Mouse (Mus musculus) midbrain, embryonic 16.5 days (tissue): ENCODE results near the gene Lrba. TPM values are rescaled to one million over a fixed set of nuclear protein-coding genes. Genes with fewer than 3 reads are reported as not detected.
A peak's percentile ranks its signal among the peaks of the same experiment; 100 is the strongest.

Experiments used
- ATAC-seq: fragments of 200-750 bp; cut with Nextera tagmentation; 2 replicates; pipeline ENCODE4 v1.8.0; 2017; ENCODE audit warnings: moderate TSS enrichment
- H3K27ac ChIP-seq: fragments of 300-500 bp; sonication (generic); 2 replicates; pipeline ENCODE4 v1.5.1; 2014; ENCODE audit warnings: mild to moderate bottlenecking, low read length, mixed read lengths
- H3K27me3 ChIP-seq: fragments of 300-500 bp; sonication (generic); 2 replicates; pipeline ENCODE4 v1.6.1; 2014; ENCODE audit warnings: low read depth, low read length, mixed read lengths; ENCODE audit not compliant: control insufficient read depth, insufficient read depth
- H3K36me3 ChIP-seq: fragments of 300-500 bp; sonication (generic); 2 replicates; pipeline ENCODE4 v1.6.1; 2014; ENCODE audit warnings: mild to moderate bottlenecking, low read length, moderate library complexity, mixed read lengths; ENCODE audit not compliant: control insufficient read depth, insufficient read depth
- H3K4me1 ChIP-seq: fragments of 300-500 bp; sonication (generic); 2 replicates; pipeline ENCODE4 v1.6.1; 2014; ENCODE audit warnings: mild to moderate bottlenecking, low read length, mixed read lengths; ENCODE audit not compliant: control insufficient read depth, insufficient read depth
- H3K4me2 ChIP-seq: fragments of 300-500 bp; sonication (generic); 2 replicates; pipeline ENCODE4 v1.6.1; 2014; ENCODE audit warnings: mild to moderate bottlenecking, low read length, mixed read lengths
- H3K4me3 ChIP-seq: fragments of 300-500 bp; sonication (generic); 2 replicates; pipeline ENCODE4 v1.5.1; 2014; ENCODE audit warnings: low read depth, mild to moderate bottlenecking, low read length, moderate library complexity, mixed read lengths
- H3K9ac ChIP-seq: fragments of 300-500 bp; sonication (generic); 2 replicates; pipeline ENCODE4 v1.6.1; 2014; ENCODE audit warnings: low read depth, low read length, mixed read lengths
- H3K9me3 ChIP-seq: fragments of 300-500 bp; sonication (generic); replicated peaks from 2 replicates; pipeline ENCODE4 v1.6.1; 2014; ENCODE audit warnings: mild to moderate bottlenecking, low read length, mixed read lengths; ENCODE audit not compliant: control insufficient read depth, poor library complexity, severe bottlenecking
- WGBS: fragments of 180-500 bp; shearing (Covaris S2); extraction: QIAGEN DNeasy Blood & Tissue Kit; methylation state at CpG from one replicate; pipeline ENCODE4 v1.1.7; 2014; 5-methylcytosine and 5-hydroxymethylcytosine counted together
- polyA plus RNA-seq: library from polyadenylated mRNA; unstranded; fragments of >200 nt; fragmentation: Nextera tagmentation; extraction: Ambion mirVana; gene quantifications from 2 replicates; pipeline ENCODE4 v1.2.1, GENCODE M21; 2015

Gene Lrba
- polyA plus RNA-seq, 1 experiment from 2014 or later, result 4.5 TPM

GRCm38 (mm10) chr3:86575312-86575711, 350.8 kb downstream of the Lrba start:
- Histone ChIP-seq H3K27ac (no peak overlapping the region), H3K4me3 (no peak overlapping the region), H3K36me3 (no peaks in the 10 kb centered on the region), H3K4me2 (no peak overlapping the region), H3K4me1 (no peaks in the 10 kb centered on the region; the same call in 1 of the 2 replicates), H3K9me3 (no peaks in the 10 kb centered on the region), H3K9ac (no peak overlapping the region), H3K27me3 (no peaks in the 10 kb centered on the region; the same call in 1 of the 2 replicates)
- ATAC-seq, result no peak

- Histone ChIP-seq H3K27me3 (no peaks in the 10 kb centered on the region), H3K27ac (peak overlapping the region; percentile 47; the same call in 1 of the 2 replicates), H3K9ac (no peak overlapping the region), H3K9me3 (no peaks in the 10 kb centered on the region), H3K4me3 (no peak overlapping the region), H3K36me3 (no peaks in the 10 kb centered on the region), H3K4me2 (peak overlapping the region; percentile 23; the same call in 1 of the 2 replicates), H3K4me1 (peaks cover 3% of the 10 kb centered on the region)
- 13% methylated on average over 3 of the region's 3 CpGs for WGBS
- peak; percentile 94 for ATAC-seq
Measured at GRCm38 (mm10) chr3:86602284-86602683, 377.8 kb downstream of the Lrba start.

DNA sequence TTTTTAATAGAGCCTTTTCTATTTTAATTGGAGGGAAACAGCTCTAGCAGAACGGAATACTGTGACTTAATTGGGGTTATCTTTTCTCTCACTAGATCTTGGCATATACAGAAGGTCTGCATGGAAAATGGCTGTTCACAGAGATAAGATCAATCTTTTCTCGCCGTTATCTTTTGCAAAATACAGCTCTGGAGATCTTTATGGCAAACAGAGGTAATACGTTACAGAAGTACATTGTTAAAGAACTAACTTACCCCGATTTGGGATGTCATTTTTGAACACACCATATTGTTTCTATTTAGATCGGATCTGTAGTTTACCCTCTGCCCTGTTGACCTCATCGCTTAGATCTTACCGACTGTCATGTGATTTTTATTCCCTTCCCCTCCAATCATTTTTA, 381.3 kb downstream of the Lrba start:
- no peak overlapping the region for H3K9ac ChIP-seq
- H3K27ac ChIP-seq, result no peak overlapping the region
- ATAC-seq, result no peak
- peaks cover 3% of the 10 kb centered on the region for H3K4me1 ChIP-seq
- no peaks in the 10 kb centered on the region for H3K36me3 ChIP-seq
- H3K27me3 ChIP-seq, result no peaks in the 10 kb centered on the region
- no peak overlapping the region for H3K4me3 ChIP-seq
- no peaks in the 10 kb centered on the region for H3K9me3 ChIP-seq
- WGBS, result 82% methylated on average over 8 of the region's 8 CpGs
- H3K4me2 ChIP-seq, result no peak overlapping the region

GRCm38 (mm10) chr3:86627008-86627743, 402.7 kb downstream of the Lrba start:
- Histone ChIP-seq H3K4me2 (no peak overlapping the region), H3K9me3 (no peaks in the 10 kb centered on the region), H3K4me3 (no peak overlapping the region), H3K4me1 (no peaks in the 10 kb centered on the region), H3K27me3 (no peaks in the 10 kb centered on the region), H3K9ac (no peak overlapping the region), H3K27ac (no peak overlapping the region), H3K36me3 (no peaks in the 10 kb centered on the region)
- ATAC-seq, result no peak
- 77% methylated on average over 4 of the region's 4 CpGs for WGBS

- Histone ChIP-seq H3K36me3 (no peaks in the 10 kb centered on the region), H3K4me1 (no peaks in the 10 kb centered on the region), H3K9me3 (no peaks in the 10 kb centered on the region), H3K27me3 (no peaks in the 10 kb centered on the region), H3K4me2 (no peak overlapping the region), H3K4me3 (no peak overlapping the region), H3K9ac (no peak overlapping the region), H3K27ac (no peak overlapping the region)
- ATAC-seq, result no peak
- 96% methylated on average over 4 of the region's 4 CpGs for WGBS
Measured at GRCm38 (mm10) chr3:86629379-86629778, 404.9 kb downstream of the Lrba start.

DNA sequence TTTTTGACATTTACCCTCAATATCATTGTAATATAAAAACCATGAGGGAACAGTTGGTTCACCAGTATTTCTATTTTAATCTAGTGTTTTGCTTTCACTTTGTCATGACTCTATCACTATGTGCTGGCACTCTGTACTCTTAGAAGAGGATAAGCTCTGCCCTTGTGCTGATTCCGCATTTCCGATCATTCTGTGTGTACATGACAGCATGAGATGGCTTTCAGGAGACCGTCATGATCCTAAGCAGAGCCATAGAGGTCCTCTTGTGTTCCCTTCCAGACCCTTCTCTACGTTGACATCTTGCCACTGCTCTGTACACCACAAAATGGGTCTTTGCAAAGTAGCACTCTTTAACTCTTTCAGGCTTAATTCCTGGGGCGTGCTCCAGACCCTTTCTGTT, 411.0 kb downstream of the Lrba start:
- H3K4me2 ChIP-seq, result no peak overlapping the region
- H3K36me3 ChIP-seq, result no peaks in the 10 kb centered on the region
- no peak overlapping the region for H3K27ac ChIP-seq
- 68% methylated on average over 5 of the region's 5 CpGs for WGBS
- no peak overlapping the region for H3K4me3 ChIP-seq
- ATAC-seq, result no peak
- no peak overlapping the region for H3K9ac ChIP-seq
- H3K27me3 ChIP-seq, result no peaks in the 10 kb centered on the region
- H3K9me3 ChIP-seq, result no peaks in the 10 kb centered on the region
- H3K4me1 ChIP-seq, result no peaks in the 10 kb centered on the region; the same call in 1 of the 2 replicates

DNA sequence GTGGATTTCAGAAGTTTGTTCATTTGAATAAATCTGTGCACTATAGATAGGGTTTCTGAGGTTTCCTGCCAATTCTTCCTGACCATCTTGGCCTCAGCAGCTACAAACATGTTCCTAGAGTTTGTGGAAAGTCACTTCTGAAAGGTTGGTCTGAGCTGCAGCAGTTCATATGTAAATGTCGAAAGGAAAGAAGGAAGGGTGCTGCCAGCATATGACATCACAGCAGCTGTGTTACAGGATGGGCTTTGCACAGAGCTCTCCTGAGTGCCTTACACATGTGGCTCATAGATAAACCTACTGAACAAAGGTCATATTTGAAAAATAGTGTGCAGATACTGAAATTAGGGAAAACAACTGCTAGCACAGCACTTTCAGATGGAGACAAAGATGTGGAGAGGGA, 411.5 kb downstream of the Lrba start:
- H3K9me3 ChIP-seq, result no peaks in the 10 kb centered on the region
- no peak overlapping the region for H3K27ac ChIP-seq
- H3K9ac ChIP-seq, result no peak overlapping the region
- no peak for ATAC-seq
- H3K4me2 ChIP-seq, result no peak overlapping the region
- no peaks in the 10 kb centered on the region for H3K36me3 ChIP-seq
- WGBS, result 40% methylated on average over 1 of the region's 1 CpGs
- no peak overlapping the region for H3K4me3 ChIP-seq
- no peaks in the 10 kb centered on the region; the same call in 1 of the 2 replicates for H3K4me1 ChIP-seq
- H3K27me3 ChIP-seq, result no peaks in the 10 kb centered on the region

DNA sequence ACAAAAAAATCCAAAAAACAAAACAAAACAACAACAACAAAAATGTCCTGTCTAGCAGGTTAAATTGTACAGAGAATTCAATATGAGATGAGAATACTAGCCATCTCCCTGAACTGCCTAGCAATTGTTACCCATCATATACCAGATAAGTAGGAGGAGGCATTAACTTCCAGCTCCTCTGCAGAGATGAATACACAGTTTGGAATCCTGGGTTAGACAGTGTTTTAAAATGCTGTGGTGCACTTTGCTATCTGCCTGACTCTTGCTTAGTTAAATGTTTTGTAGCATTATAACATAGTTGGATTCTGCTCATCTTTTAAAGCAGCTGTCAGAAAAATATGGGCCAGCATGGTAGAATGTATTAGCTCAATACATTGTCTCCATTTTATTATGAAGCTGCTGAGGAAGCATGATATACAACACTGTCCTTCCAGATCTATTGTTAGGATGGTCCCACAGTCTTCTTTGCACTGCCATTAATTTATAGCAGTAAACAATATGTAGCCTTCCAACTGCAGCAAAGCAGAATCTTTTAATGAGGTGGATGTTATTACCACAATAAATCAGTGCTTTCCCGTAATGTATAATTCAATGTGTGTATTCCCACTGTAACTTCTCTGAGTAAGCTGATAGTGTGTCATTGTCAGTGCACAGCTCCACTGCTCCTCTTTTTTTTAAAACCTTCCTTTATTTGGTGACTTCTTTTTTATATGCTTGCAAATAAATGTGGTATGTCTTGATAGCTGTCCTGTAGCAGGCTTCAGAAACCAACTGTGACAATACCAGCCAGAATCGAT, 414.3 kb downstream of the Lrba start:
- no peaks in the 10 kb centered on the region for H3K9me3 ChIP-seq
- H3K4me1 ChIP-seq, result no peaks in the 10 kb centered on the region; the same call in 1 of the 2 replicates
- no peak overlapping the region for H3K9ac ChIP-seq
- H3K27me3 ChIP-seq, result no peaks in the 10 kb centered on the region
- no peak overlapping the region for H3K27ac ChIP-seq
- ATAC-seq, result no peak
- no peak overlapping the region for H3K4me2 ChIP-seq
- WGBS, result 68% methylated on average over 2 of the region's 2 CpGs
- H3K4me3 ChIP-seq, result no peak overlapping the region
- no peaks in the 10 kb centered on the region for H3K36me3 ChIP-seq

DNA sequence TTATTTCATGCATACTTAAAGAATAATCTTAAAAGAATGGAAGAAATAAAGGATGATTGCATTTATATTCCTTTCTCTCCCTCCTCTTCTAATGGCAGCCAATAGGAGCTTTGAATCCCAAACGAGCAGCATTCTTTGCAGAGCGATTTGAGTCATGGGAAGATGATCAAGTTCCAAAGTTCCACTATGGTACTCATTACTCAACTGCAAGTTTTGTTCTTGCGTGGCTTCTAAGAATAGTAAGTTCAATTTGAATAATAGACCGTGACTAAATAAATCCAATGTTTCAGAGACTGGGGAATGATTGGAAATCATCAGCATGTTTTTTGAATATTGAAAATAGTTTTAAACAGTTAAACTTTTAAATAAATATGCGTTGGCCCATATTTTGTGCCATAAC, 416.9 kb downstream of the Lrba start:
- no peak for ATAC-seq
- no peaks in the 10 kb centered on the region for H3K36me3 ChIP-seq
- no peak overlapping the region for H3K27ac ChIP-seq
- no peak overlapping the region for H3K4me2 ChIP-seq
- no peaks in the 10 kb centered on the region for H3K9me3 ChIP-seq
- 82% methylated on average over 5 of the region's 5 CpGs for WGBS
- H3K9ac ChIP-seq, result no peak overlapping the region
- no peaks in the 10 kb centered on the region for H3K27me3 ChIP-seq
- H3K4me1 ChIP-seq, result no peaks in the 10 kb centered on the region; the same call in 1 of the 2 replicates
- no peak overlapping the region for H3K4me3 ChIP-seq
